Mouse (Mus musculus) bone marrow, adult 2 months (tissue): Measurements from ENCODE around the gene Sfxn3.

Source experiments
- CTCF ChIP-seq: fragments of 200-500 bp; IDR thresholded peaks from 2 replicates; pipeline ENCODE4 v1.5.1; 2011; ENCODE audit warnings: low read length, control low read depth; ENCODE audit not compliant: control insufficient read depth, insufficient read depth
- POLR2A ChIP-seq: fragments of 200-500 bp; IDR thresholded peaks from 2 replicates; pipeline ENCODE4 v1.6.1; 2011; ENCODE audit warnings: low read depth, mild to moderate bottlenecking, control low read depth, low read length, borderline replicate concordance; ENCODE audit not compliant: control insufficient read depth

DNA sequence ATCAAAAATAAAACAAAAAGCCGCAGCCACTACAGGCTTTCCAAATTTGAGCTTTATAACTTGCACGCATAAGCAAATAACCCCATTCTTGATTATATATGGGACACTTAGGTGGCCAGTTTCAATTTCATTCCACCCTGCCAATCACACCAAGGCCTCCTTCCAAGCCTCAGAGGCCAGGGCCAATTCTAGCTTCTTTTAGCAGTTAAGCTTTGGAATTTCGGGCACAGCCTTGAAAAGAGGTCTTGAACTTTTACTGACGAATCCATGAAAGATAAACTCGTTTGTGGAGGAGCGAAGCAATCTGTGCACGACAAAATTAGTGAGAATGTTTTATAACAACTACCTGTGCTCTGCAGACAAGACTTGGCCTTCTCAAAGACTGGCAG, 10.4 kb downstream of the Sfxn3 start:
- TF ChIP-seq CTCF (no peak), POLR2A (no peak)
